Mouse (Mus musculus): ENCODE data around the gene Nop9. TPM values are rescaled to one million over a fixed set of nuclear protein-coding genes. Genes with fewer than 3 reads are reported as not detected.

The Nop9 gene
- polyA plus RNA-seq, 1 experiment, result not detected

- no peak overlapping the region for H3K27ac ChIP-seq (ENCODE audit: insufficient read depth, low read depth, low read length)
- H3K4me1 ChIP-seq (ENCODE audit: control insufficient read depth, insufficient read depth, low read length), result peaks cover 13% of the 10 kb centered on the region
- H3K4me3 ChIP-seq (ENCODE audit: insufficient read depth, low read depth, low read length), result peak overlapping the region; percentile 59
- WGBS, result 2% methylated on average over 77 of the region's 77 CpGs
- TF ChIP-seq CTCF (IDR thresholded peaks at IDR 0.05; ENCODE audit: insufficient read depth, low read depth, low read length) (no peak), POLR2A (IDR thresholded peaks at IDR 0.05; ENCODE audit: insufficient read depth, low read depth, low read length) (no peak)
Measured at GRCm38 (mm10) chr14:55762001-55762821, 16.7 kb downstream of the Nop9 start.

DNA sequence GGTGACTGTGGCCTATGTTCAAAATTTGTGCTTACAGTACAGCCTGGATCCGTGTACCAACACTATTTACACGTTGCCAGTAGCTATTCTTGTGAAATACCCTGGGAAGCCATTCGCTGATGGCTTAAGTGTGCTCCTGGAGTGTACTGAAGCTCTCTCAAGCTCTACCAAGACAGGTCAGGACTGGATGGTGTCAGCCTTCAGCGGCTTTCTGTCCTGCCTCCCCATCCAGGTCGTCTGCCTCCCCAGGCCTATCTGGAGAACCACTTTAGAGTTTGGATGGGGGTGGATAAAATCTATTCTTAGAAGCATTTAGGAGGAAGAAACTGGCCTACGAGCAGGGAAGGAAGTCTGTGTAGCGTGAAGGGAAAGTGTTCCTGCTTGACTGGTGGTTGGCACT is 17.7 kb downstream of the Nop9 start:
- TF ChIP-seq CTCF (IDR thresholded peaks at IDR 0.05; ENCODE audit: insufficient read depth, low read depth, low read length), result no peak
- TF ChIP-seq POLR2A (IDR thresholded peaks at IDR 0.05; ENCODE audit: insufficient read depth, low read depth, low read length), result no peak
- Histone ChIP-seq H3K27ac (ENCODE audit: insufficient read depth, low read depth, low read length) (no peak overlapping the region), H3K4me3 (ENCODE audit: insufficient read depth, low read depth, low read length) (no peak overlapping the region), H3K4me1 (ENCODE audit: control insufficient read depth, insufficient read depth, low read length) (peaks cover 21% of the 10 kb centered on the region)
- WGBS, result 58% methylated on average over 7 of the region's 7 CpGs

GRCm38 (mm10) chr14:55765696-55766095 is 20.2 kb downstream of the Nop9 start, which contains the start of gene Ltb4r1:
Gene Ltb4r1, plus strand, starts transcription at chr14:55765962.
- Histone ChIP-seq H3K4me3 (ENCODE audit: insufficient read depth, low read depth, low read length) (no peak within 1 kb of the TSS), H3K4me1 (ENCODE audit: control insufficient read depth, insufficient read depth, low read length) (peaks cover 21% of the 10 kb centered on the region), H3K27ac (ENCODE audit: insufficient read depth, low read depth, low read length) (no peak within 1 kb of the TSS)
- 75% methylated on average over 4 of the region's 4 CpGs for WGBS
- TF ChIP-seq POLR2A (IDR thresholded peaks at IDR 0.05; ENCODE audit: insufficient read depth, low read depth, low read length), result no peak

DNA sequence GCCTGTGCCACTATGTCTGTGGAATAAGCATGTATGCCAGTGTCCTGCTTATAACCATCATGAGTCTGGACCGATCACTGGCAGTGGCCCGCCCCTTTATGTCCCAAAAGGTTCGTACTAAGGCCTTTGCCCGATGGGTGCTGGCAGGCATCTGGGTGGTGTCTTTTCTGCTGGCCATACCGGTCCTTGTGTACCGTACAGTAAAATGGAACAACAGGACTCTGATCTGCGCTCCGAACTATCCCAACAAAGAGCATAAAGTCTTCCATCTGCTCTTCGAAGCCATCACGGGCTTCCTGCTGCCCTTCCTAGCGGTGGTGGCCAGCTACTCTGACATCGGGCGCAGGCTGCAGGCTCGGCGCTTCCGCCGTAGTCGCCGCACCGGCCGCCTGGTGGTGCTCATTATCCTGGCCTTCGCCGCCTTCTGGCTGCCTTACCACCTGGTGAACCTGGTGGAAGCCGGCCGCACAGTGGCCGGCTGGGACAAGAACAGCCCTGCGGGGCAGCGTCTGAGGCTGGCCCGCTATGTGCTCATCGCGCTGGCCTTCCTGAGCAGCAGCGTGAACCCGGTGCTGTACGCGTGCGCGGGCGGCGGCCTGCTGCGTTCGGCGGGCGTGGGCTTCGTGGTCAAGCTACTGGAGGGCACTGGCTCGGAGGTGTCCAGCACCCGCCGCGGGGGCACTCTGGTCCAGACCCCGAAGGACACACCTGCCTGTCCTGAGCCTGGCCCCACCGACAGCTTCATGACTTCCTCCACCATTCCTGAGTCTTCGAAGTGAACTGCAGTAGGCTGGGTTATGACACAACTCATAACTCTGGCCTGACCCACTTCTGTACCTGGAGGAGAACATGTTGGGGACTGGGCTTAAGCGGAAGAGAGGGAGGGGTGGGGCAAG is 22.3 kb downstream of the Nop9 start:
- peaks cover 9% of the 10 kb centered on the region for H3K4me1 ChIP-seq (ENCODE audit: control insufficient read depth, insufficient read depth, low read length)
- TF ChIP-seq POLR2A (IDR thresholded peaks at IDR 0.05; ENCODE audit: insufficient read depth, low read depth, low read length) (0 out of 2 replicates have a peak, but pooled peaks have one; percentile 20), CTCF (IDR thresholded peaks at IDR 0.05; ENCODE audit: insufficient read depth, low read depth, low read length) (peak; percentile 36; the same call in 1 of the 2 replicates)
- peak overlapping the region; percentile 41 for H3K4me3 ChIP-seq (ENCODE audit: insufficient read depth, low read depth, low read length)
- WGBS, result 12% methylated on average over 52 of the region's 52 CpGs
- no peak overlapping the region for H3K27ac ChIP-seq (ENCODE audit: insufficient read depth, low read depth, low read length)

DNA sequence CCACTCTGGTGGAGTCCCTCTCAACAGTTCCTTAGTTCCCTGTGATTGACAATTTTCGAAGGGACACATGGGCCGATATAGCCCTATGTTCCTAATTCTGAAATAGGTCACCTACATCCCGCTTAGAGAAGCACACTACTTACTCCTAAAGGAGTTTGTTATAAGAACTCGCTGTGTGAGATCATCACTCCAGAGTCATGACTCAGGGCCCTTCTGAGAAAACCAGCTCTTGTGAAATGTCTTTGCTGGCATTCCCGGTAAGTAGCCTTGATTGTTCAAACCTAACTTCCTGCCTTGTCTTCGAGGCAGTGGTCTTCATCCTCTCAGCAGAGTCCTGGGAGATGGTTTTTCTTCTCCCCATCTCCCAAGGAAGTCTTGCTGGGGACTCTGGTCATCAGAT is 23.1 kb downstream of the Nop9 start:
- no peak overlapping the region for H3K27ac ChIP-seq (ENCODE audit: insufficient read depth, low read depth, low read length)
- H3K4me3 ChIP-seq (ENCODE audit: insufficient read depth, low read depth, low read length), result no peak overlapping the region
- 81% methylated on average over 6 of the region's 6 CpGs for WGBS
- peaks cover 8% of the 10 kb centered on the region for H3K4me1 ChIP-seq (ENCODE audit: control insufficient read depth, insufficient read depth, low read length)
- TF ChIP-seq CTCF (IDR thresholded peaks at IDR 0.05; ENCODE audit: insufficient read depth, low read depth, low read length) (no peak), POLR2A (IDR thresholded peaks at IDR 0.05; ENCODE audit: insufficient read depth, low read depth, low read length) (no peak)

DNA sequence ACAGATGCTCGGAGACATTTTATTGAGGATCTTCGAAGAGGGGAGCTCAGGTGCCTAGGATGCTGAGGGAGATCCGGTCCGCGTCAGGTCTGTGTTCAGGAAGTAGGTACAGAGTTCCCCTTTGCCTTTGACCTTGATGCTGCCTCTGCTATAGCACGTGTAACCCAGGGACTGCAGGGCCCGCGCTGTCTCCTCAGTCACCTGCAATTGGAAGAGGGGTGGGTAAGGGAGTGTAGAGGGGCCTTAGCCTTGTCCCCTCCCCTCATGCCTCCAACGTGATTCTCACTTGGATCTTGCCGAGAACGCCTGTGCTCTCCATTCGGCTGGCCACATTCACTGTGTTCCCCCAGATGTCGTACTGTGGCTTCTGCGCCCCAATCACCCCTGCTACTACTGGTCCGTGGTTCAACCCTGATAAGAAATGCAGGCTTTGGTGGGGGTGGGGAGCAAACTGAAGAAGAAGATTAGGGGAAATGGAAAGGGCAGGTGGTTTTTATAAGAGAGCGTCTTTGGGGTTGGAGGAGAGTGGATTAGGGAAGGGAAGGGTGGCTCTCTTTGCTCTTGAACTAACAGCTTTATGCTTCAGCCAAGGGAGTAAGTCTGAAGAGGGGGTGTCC is 23.7 kb downstream of the Nop9 start:
- H3K4me3 ChIP-seq (ENCODE audit: insufficient read depth, low read depth, low read length), result no peak overlapping the region
- H3K4me1 ChIP-seq (ENCODE audit: control insufficient read depth, insufficient read depth, low read length), result peaks cover 8% of the 10 kb centered on the region
- TF ChIP-seq POLR2A (IDR thresholded peaks at IDR 0.05; ENCODE audit: insufficient read depth, low read depth, low read length) (no peak), CTCF (IDR thresholded peaks at IDR 0.05; ENCODE audit: insufficient read depth, low read depth, low read length) (no peak)
- no peak overlapping the region for H3K27ac ChIP-seq (ENCODE audit: insufficient read depth, low read depth, low read length)
- 86% methylated on average over 16 of the region's 16 CpGs for WGBS

GRCm38 (mm10) chr14:55776711-55777110 is 31.2 kb downstream of the Nop9 start:
- WGBS, result 79% methylated on average over 7 of the region's 7 CpGs
- no peak for TF ChIP-seq POLR2A (IDR thresholded peaks at IDR 0.05; ENCODE audit: insufficient read depth, low read depth, low read length)
- TF ChIP-seq CTCF (IDR thresholded peaks at IDR 0.05; ENCODE audit: insufficient read depth, low read depth, low read length), result no peak
- no peak overlapping the region for H3K4me3 ChIP-seq (ENCODE audit: insufficient read depth, low read depth, low read length)

GRCm38 (mm10) chr14:55777176-55777575 is 31.7 kb downstream of the Nop9 start:
- TF ChIP-seq POLR2A (IDR thresholded peaks at IDR 0.05; ENCODE audit: insufficient read depth, low read depth, low read length) (no peak), CTCF (IDR thresholded peaks at IDR 0.05; ENCODE audit: insufficient read depth, low read depth, low read length) (no peak)
- WGBS, result 69% methylated on average over 3 of the region's 3 CpGs
- H3K4me1 ChIP-seq (ENCODE audit: control insufficient read depth, insufficient read depth, low read length), result peaks cover 4% of the 10 kb centered on the region; the same call in 1 of the 2 replicates
- no peak overlapping the region for H3K4me3 ChIP-seq (ENCODE audit: insufficient read depth, low read depth, low read length)
- H3K27ac ChIP-seq (ENCODE audit: insufficient read depth, low read depth, low read length), result no peak overlapping the region

More at GRCm38 (mm10) chr14:55776711-55777110, 31.2 kb downstream of the Nop9 start:
- peaks cover 4% of the 10 kb centered on the region; the same call in 1 of the 2 replicates for H3K4me1 ChIP-seq (ENCODE audit: control insufficient read depth, insufficient read depth, low read length)
- H3K27ac ChIP-seq (ENCODE audit: insufficient read depth, low read depth, low read length), result no peak overlapping the region
